Comparison of ENCODE assay signal across 12 mouse cellular contexts in the genomic region with DNA sequence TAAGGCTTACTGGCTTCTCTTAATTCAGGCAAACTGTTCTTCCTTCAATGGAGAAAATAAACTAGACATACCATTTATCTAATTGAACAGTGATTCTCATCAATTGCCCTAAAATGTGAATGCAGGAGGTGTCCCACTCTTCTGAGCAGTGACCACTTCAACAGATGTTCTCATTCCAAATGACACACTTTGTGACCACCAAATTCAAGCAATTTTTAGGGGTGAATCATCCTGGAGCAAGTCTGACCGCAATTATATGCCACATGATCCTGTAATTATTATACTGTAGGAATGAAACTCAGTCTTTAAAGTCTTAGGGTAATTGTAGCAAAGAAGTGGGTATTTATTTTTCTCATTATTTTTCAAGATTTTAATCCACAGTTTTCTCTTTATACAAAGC. TPM values are rescaled to one million over a fixed set of nuclear protein-coding genes. Genes with fewer than 3 reads are reported as not detected.
A peak's percentile ranks its signal among the peaks of the same experiment; 100 is the strongest.
DNase-seq lines count a peak whose midpoint lies in the region; ATAC-seq and TF ChIP-seq lines count a peak whose summit lies in the region.
"Had no signal": no experiment of that assay in that cellular context is flagged by ENCODE, and none has a peak within 500 bp of the region (broad histone marks: within the 10 kb centered on the region; RNA-seq: fewer than 3 reads in every experiment).

No protein-coding gene starts in this region.

- peak overlapping the region; percentile 3 for H3K4me3 ChIP-seq in heart, adult 2 months
- peak overlapping the region; percentile 41 for H3K4me3 ChIP-seq in kidney, postnatal 0 days (replicated peaks; ENCODE audit: low read depth, low read length)
- H3K4me3 ChIP-seq in embryonic facial prominence, embryonic 13.5 days = peak overlapping the region; percentile 62
- no peak overlapping the region for H3K4me3 ChIP-seq in liver, embryonic 13.5 days (replicated peaks)
- H3K4me3 ChIP-seq: hindbrain, embryonic 15.5 days; midbrain, embryonic 13.5 days had no signal

- H3K9me3 ChIP-seq in kidney, postnatal 0 days (replicated peaks; ENCODE audit: low read length) = no peaks in the 10 kb centered on the region
- no peaks in the 10 kb centered on the region for H3K9me3 ChIP-seq in embryonic facial prominence, embryonic 13.5 days
- no peaks in the 10 kb centered on the region for H3K9me3 ChIP-seq in liver, embryonic 13.5 days (replicated peaks)
- H3K9me3 ChIP-seq: hindbrain, embryonic 15.5 days; midbrain, embryonic 13.5 days had no signal

- peaks cover 3% of the 10 kb centered on the region; the same call in 1 of the 2 replicates for H3K27me3 ChIP-seq in heart, adult 2 months (ENCODE audit: control insufficient read depth, insufficient read depth, low read length)
- H3K27me3 ChIP-seq in kidney, postnatal 0 days (ENCODE audit: insufficient read depth, low read length) = no peaks in the 10 kb centered on the region
- H3K27me3 ChIP-seq in embryonic facial prominence, embryonic 13.5 days = no peaks in the 10 kb centered on the region
- peaks cover 9% of the 10 kb centered on the region; the same call in 1 of the 2 replicates for H3K27me3 ChIP-seq in liver, embryonic 13.5 days

- no peaks in the 10 kb centered on the region for H3K79me2 ChIP-seq in heart, adult 2 months (replicated peaks; ENCODE audit: control insufficient read depth, insufficient read depth, low read length)

- peak overlapping the region; percentile 63 for H3K4me2 ChIP-seq in kidney, postnatal 0 days (ENCODE audit: low read length)
- H3K4me2 ChIP-seq in embryonic facial prominence, embryonic 13.5 days = peak overlapping the region; percentile 74
- H3K4me2 ChIP-seq in liver, embryonic 13.5 days = 0 out of 2 replicates have a peak overlapping the region, but pooled peaks have one; percentile 3
- H3K4me2 ChIP-seq: hindbrain, embryonic 15.5 days; midbrain, embryonic 13.5 days had no signal

- no peaks in the 10 kb centered on the region for H3K4me1 ChIP-seq in heart, adult 2 months (ENCODE audit: control insufficient read depth, insufficient read depth, low read length)
- H3K4me1 ChIP-seq in kidney, postnatal 0 days (replicated peaks; ENCODE audit: insufficient read depth, low read length) = no peaks in the 10 kb centered on the region
- peaks cover 33% of the 10 kb centered on the region for H3K4me1 ChIP-seq in embryonic facial prominence, embryonic 13.5 days
- H3K4me1 ChIP-seq in liver, embryonic 13.5 days (replicated peaks) = 0 out of 2 replicates have a peak, but pooled peaks cover 7% of the 10 kb centered on the region

- no peak overlapping the region for H3K27ac ChIP-seq in heart, adult 2 months
- no peak overlapping the region for H3K27ac ChIP-seq in kidney, postnatal 0 days
- H3K27ac ChIP-seq in embryonic facial prominence, embryonic 13.5 days = no peak overlapping the region
- no peak overlapping the region for H3K27ac ChIP-seq in liver, embryonic 13.5 days
- H3K27ac ChIP-seq: hindbrain, embryonic 15.5 days; midbrain, embryonic 13.5 days had no signal

- ATAC-seq in kidney, postnatal 0 days (replicated peaks; ENCODE audit: low FRiP score, low read depth) = no peak
- ATAC-seq in embryonic facial prominence, embryonic 13.5 days (ENCODE audit: insufficient number of reproducible peaks, insufficient read depth, low FRiP score, low TSS enrichment, low read depth) = no peak
- ATAC-seq in liver, embryonic 13.5 days (ENCODE audit: low read depth) = no peak
- ATAC-seq: midbrain, embryonic 13.5 days had no signal

- TF ChIP-seq POLR2A in heart, adult 2 months (IDR thresholded peaks at IDR 0.05; ENCODE audit: insufficient read depth, low read depth, low read length) = no peak

- no peak for DNase-seq in heart, adult 2 months
- no peak for DNase-seq in heart, postnatal 10 days
- DNase-seq in kidney, postnatal 0 days (ENCODE audit: low spot score) = no peak
- no peak for DNase-seq in kidney, postnatal 14 days
- no peak for DNase-seq in liver, embryonic 13.5 days
- no peak for DNase-seq in left cerebral cortex, adult 11 months (ENCODE audit: low spot score)
- DNase-seq in layer of hippocampus, adult 9-10 months (ENCODE audit: low spot score) = no peak
- DNase-seq: adrenal gland, postnatal 14 days; cerebellum, adult 11 months had no signal

- intact Hi-C loops in heart, adult 2 months (cut with DNase I) = loop anchor here (2.0 to 5.0 kb wide), 2 partner anchors 50 to 89 kb away; no protein-coding TSS in a partner anchor
- intact Hi-C loops in heart, postnatal 10 days (cut with DNase I) = loop anchor here (2.0 to 10.0 kb wide), 2 partner anchors 91 to 593 kb away; no protein-coding TSS in a partner anchor

- WGBS in heart, adult 2 months = 77% methylated on average over 1 of the region's 1 CpGs
- WGBS in kidney, postnatal 0 days = 72% methylated on average over 1 of the region's 1 CpGs
- 24% methylated on average over 1 of the region's 1 CpGs for WGBS in embryonic facial prominence, embryonic 13.5 days
- 72% methylated on average over 1 of the region's 1 CpGs for WGBS in liver, embryonic 13.5 days (ENCODE audit: insufficient replicate concordance)

- TF ChIP-seq CTCF in heart, adult 2 months (IDR thresholded peaks at IDR 0.05) = no peak
- no peak for TF ChIP-seq CTCF in kidney, postnatal 0 days (IDR thresholded peaks at IDR 0.05; ENCODE audit: low read depth)

- no peak overlapping the region for H3K9ac ChIP-seq in heart, adult 2 months (ENCODE audit: low read depth, low read length)
- H3K9ac ChIP-seq in kidney, postnatal 0 days (ENCODE audit: low read depth, low read length) = no peak overlapping the region
- peak overlapping the region; percentile 57; the same call in 1 of the 2 replicates for H3K9ac ChIP-seq in embryonic facial prominence, embryonic 13.5 days
- H3K9ac ChIP-seq in liver, embryonic 13.5 days = no peak overlapping the region
- H3K9ac ChIP-seq: hindbrain, embryonic 15.5 days; midbrain, embryonic 13.5 days had no signal

- no peaks in the 10 kb centered on the region for H3K36me3 ChIP-seq in heart, adult 2 months (ENCODE audit: control insufficient read depth, insufficient read depth, low read length)
- H3K36me3 ChIP-seq in kidney, postnatal 0 days (ENCODE audit: insufficient read depth, low read length) = no peaks in the 10 kb centered on the region
- peaks cover 27% of the 10 kb centered on the region for H3K36me3 ChIP-seq in embryonic facial prominence, embryonic 13.5 days
- H3K36me3 ChIP-seq in liver, embryonic 13.5 days = no peaks in the 10 kb centered on the region
- H3K36me3 ChIP-seq: hindbrain, embryonic 15.5 days; midbrain, embryonic 13.5 days had no signal

- TF ChIP-seq EP300 in heart, adult 2 months (IDR thresholded peaks at IDR 0.05; ENCODE audit: insufficient read depth, low read depth, low read length) = no peak

RNA-seq across cellular contexts. Expression of a gene that starts 2.7 kb away (rescaled TPM):
- 10 to 100 TPM; 60.1 to 88.9 TPM for total RNA-seq in heart, adult 2 months (2021)
- 89.3 and 99.8 TPM in 2 replicates for polyA plus RNA-seq in heart, adult 2 months (2012; rRNA removed)
- total RNA-seq in heart, postnatal 10 days (2021) = 100 to 1,000 TPM; 594 to 659 TPM
- polyA plus RNA-seq in kidney, postnatal 0 days (2015; fragmentation: Nextera tagmentation; extraction: Ambion mirVana) = 306 and 344 TPM in 2 replicates
- polyA plus RNA-seq in embryonic facial prominence, embryonic 13.5 days (2015; fragmentation: Nextera tagmentation; extraction: Ambion mirVana) = 820 and 892 TPM in 2 replicates
- 53.7 and 54.3 TPM in 2 replicates for polyA plus RNA-seq in liver, embryonic 13.5 days (2015; fragmentation: Nextera tagmentation; extraction: Ambion mirVana)

Comparison
In these comparisons a context has a peak if more than half of its experiments do, and no peak if none do; other contexts are left out.
1. H3K4me2 ChIP-seq: peak in every context shown above with its lines; median percentile 74 in embryonic facial prominence, embryonic 13.5 days; 63 in kidney, postnatal 0 days; 3 in liver, embryonic 13.5 days.